Mouse (Mus musculus) forebrain, embryonic 11.5 days (tissue): ENCODE results near the gene Snx13. TPM values are rescaled to one million over a fixed set of nuclear protein-coding genes. Genes with fewer than 3 reads are reported as not detected.

ENCODE experiments used
- ATAC-seq: fragments of 200-750 bp; cut with Nextera tagmentation; replicated peaks from 2 replicates; pipeline ENCODE4 v1.8.0; 2017; ENCODE audit warnings: moderate TSS enrichment; ENCODE audit not compliant: low FRiP score
- DNase-seq: peaks from one replicate; pipeline ENCODE4 v3.0.0-alpha.2; 2017; ENCODE audit warnings: low spot score
- H3K27ac ChIP-seq: fragments of 300-500 bp; sonication (generic); 2 replicates; pipeline ENCODE4 v1.5.1; 2014; ENCODE audit warnings: low read depth, low read length
- H3K27me3 ChIP-seq: fragments of 300-500 bp; sonication (generic); 2 replicates; pipeline ENCODE4 v1.6.1; 2014; ENCODE audit warnings: mild to moderate bottlenecking, low read length, mixed read lengths; ENCODE audit not compliant: control insufficient read depth, insufficient read depth
- H3K36me3 ChIP-seq: fragments of 300-500 bp; sonication (generic); 2 replicates; pipeline ENCODE4 v1.6.1; 2014; ENCODE audit warnings: mild to moderate bottlenecking, low read length, moderate library complexity, mixed read lengths; ENCODE audit not compliant: control insufficient read depth, insufficient read depth
- H3K4me1 ChIP-seq: fragments of 300-500 bp; sonication (generic); replicated peaks from 2 replicates; pipeline ENCODE4 v1.6.1; 2014; ENCODE audit warnings: low read length, mixed read lengths; ENCODE audit not compliant: control insufficient read depth, insufficient read depth
- H3K4me2 ChIP-seq: fragments of 300-500 bp; sonication (generic); 2 replicates; pipeline ENCODE4 v1.6.1; 2014; ENCODE audit warnings: low read depth, mild to moderate bottlenecking, low read length, moderate library complexity, mixed read lengths; ENCODE audit not compliant: severe bottlenecking
- H3K4me3 ChIP-seq: fragments of 300-500 bp; sonication (generic); 2 replicates; pipeline ENCODE4 v1.5.1; 2014; ENCODE audit warnings: low read depth, low read length
- H3K9ac ChIP-seq: fragments of 300-500 bp; sonication (generic); 2 replicates; pipeline ENCODE4 v1.6.1; 2014; ENCODE audit warnings: low read length
- H3K9me3 ChIP-seq: fragments of 300-500 bp; sonication (generic); 2 replicates; pipeline ENCODE4 v1.6.1; 2016; ENCODE audit warnings: low read length, mixed read lengths; ENCODE audit not compliant: control insufficient read depth
- WGBS: fragments of 180-500 bp; shearing (Covaris S2); extraction: QIAGEN DNeasy Blood & Tissue Kit; methylation state at CpG from one replicate; pipeline ENCODE4 v1.1.7; 2014; 5-methylcytosine and 5-hydroxymethylcytosine counted together
- polyA plus RNA-seq: library from polyadenylated mRNA; unstranded; fragments of >200 nt; fragmentation: Nextera tagmentation; extraction: Ambion mirVana; gene quantifications from 2 replicates; pipeline ENCODE4 v1.2.1, GENCODE M21; 2014

The Snx13 gene
- polyA plus RNA-seq, 1 experiment from 2014 or later, result 24.4 TPM

DNA sequence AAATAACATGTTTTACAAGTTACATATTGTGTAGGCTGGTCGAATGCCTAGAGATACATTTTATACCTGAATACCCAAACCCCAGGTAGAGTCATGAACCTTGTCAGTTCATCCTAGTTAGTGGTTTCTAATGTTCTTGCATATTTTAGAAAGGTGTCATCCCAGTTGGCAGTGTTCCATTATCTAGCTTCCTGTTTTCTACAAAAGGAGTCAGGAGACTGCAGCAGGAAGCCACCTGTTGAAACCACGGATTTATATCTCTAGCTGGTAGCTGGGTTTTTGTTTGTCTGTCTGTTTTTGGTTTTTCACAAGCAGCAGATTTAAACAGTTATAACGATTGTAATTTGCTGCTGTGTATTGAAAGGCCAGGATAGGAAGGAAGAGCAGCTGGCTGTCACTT is 76.6 kb downstream of the Snx13 start:
- Histone ChIP-seq H3K4me3 (no peak overlapping the region), H3K9me3 (no peaks in the 10 kb centered on the region), H3K9ac (no peak overlapping the region), H3K4me1 (no peaks in the 10 kb centered on the region), H3K36me3 (no peaks in the 10 kb centered on the region), H3K27me3 (no peaks in the 10 kb centered on the region), H3K27ac (no peak overlapping the region), H3K4me2 (no peak overlapping the region)
- no peak for ATAC-seq
- 90% methylated on average over 3 of the region's 3 CpGs for WGBS
- DNase-seq, result no peak

- WGBS, result 88% methylated on average over 4 of the region's 4 CpGs
- H3K27ac ChIP-seq, result no peak overlapping the region
- no peak for DNase-seq
These were observed 106.2 kb downstream of the Snx13 start for GRCm38 (mm10) chr12:35153186-35153585.

GRCm38 (mm10) chr12:35154149-35154548 is 107.2 kb downstream of the Snx13 start:
- ATAC-seq (no peak), DNase-seq (no peak)
- Histone ChIP-seq H3K9ac (no peak overlapping the region), H3K27ac (no peak overlapping the region), H3K4me3 (no peak overlapping the region), H3K27me3 (no peaks in the 10 kb centered on the region), H3K36me3 (no peaks in the 10 kb centered on the region), H3K4me1 (no peaks in the 10 kb centered on the region), H3K9me3 (no peaks in the 10 kb centered on the region), H3K4me2 (no peak overlapping the region)
- 84% methylated on average over 3 of the region's 3 CpGs for WGBS

More at GRCm38 (mm10) chr12:35153186-35153585, 106.2 kb downstream of the Snx13 start:
- Histone ChIP-seq H3K36me3 (no peaks in the 10 kb centered on the region), H3K4me3 (no peak overlapping the region), H3K4me1 (no peaks in the 10 kb centered on the region), H3K27me3 (no peaks in the 10 kb centered on the region), H3K4me2 (no peak overlapping the region), H3K9me3 (no peaks in the 10 kb centered on the region), H3K9ac (no peak overlapping the region)
- no peak for ATAC-seq

DNA sequence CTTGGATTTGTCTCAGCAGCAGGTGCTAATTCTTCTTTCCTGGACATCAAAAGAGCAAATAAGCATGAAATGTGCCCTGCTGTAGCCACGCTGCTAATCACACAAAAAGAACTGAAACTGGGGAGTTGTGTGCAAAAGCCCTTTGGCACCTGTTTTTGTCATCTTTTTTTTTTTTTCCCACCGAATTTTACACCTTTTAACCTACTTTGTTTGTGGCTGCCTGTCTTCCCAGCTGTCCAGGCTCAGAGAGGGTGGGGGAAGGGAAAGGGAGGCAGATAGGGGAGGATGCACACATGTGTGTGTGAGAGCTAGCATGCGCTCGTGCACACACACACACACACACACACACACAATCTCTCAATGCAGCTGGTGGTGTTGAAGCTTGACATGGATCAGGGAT is 110.3 kb downstream of the Snx13 start:
- no peaks in the 10 kb centered on the region for H3K27me3 ChIP-seq
- no peak overlapping the region for H3K4me3 ChIP-seq
- ATAC-seq, result no peak
- H3K9me3 ChIP-seq, result no peaks in the 10 kb centered on the region
- H3K9ac ChIP-seq, result no peak overlapping the region
- H3K27ac ChIP-seq, result no peak overlapping the region
- no peak overlapping the region for H3K4me2 ChIP-seq
- no peaks in the 10 kb centered on the region for H3K4me1 ChIP-seq
- no peaks in the 10 kb centered on the region for H3K36me3 ChIP-seq
- 67% methylated on average over 4 of the region's 4 CpGs for WGBS
- no peak for DNase-seq

DNA sequence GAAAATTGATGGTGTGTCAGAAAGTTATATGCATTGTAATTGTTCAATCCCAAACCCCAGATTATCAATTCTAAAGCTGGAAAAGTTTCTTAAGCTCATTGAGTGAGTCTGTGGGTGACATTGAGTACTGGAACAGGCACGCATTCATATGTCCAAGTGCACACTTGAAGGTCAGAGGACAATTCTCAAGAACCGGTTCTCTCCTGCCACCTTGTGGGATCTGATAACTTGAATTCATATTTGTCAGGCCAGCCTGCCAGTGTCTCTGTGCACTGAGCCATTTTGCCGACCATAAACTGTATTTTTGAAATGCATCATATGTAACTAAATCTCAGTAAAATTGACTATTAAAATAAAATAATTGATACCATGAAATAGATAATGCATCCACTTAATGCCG is 114.7 kb downstream of the Snx13 start:
- ATAC-seq (no peak), DNase-seq (no peak)
- H3K4me2 ChIP-seq, result no peak overlapping the region
- H3K36me3 ChIP-seq, result no peaks in the 10 kb centered on the region
- H3K9me3 ChIP-seq, result no peaks in the 10 kb centered on the region
- WGBS, result 80% methylated on average over 4 of the region's 4 CpGs
- H3K27ac ChIP-seq, result no peak overlapping the region
- no peaks in the 10 kb centered on the region for H3K27me3 ChIP-seq
- H3K4me1 ChIP-seq, result no peaks in the 10 kb centered on the region
- H3K4me3 ChIP-seq, result no peak overlapping the region
- no peak overlapping the region for H3K9ac ChIP-seq

DNA sequence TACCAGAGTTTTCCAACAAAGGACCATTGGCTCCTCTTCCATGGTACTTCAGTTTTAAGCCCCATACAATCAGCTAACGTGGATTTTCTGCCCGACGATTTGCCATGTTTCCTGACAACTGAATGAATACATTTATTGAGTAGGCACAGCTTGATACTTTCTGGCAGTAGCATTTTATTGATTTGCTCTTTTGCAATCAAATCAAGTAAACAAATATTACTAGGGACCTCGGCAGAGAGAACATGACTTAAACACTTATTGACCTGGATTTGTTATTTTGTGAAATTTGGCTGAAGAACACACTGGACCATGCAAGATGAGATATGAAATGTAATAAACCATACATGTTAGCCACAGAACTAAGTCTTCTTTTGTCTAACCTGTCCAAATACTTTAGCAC is 123.3 kb downstream of the Snx13 start:
- Histone ChIP-seq H3K36me3 (no peaks in the 10 kb centered on the region), H3K9me3 (no peaks in the 10 kb centered on the region), H3K4me2 (no peak overlapping the region), H3K4me3 (no peak overlapping the region), H3K27me3 (no peaks in the 10 kb centered on the region), H3K27ac (no peak overlapping the region), H3K9ac (no peak overlapping the region), H3K4me1 (no peaks in the 10 kb centered on the region)
- WGBS, result 34% methylated on average over 4 of the region's 4 CpGs
- DNase-seq (no peak), ATAC-seq (no peak)

GRCm38 (mm10) chr12:35175938-35176337 is 129.0 kb downstream of the Snx13 start:
- Histone ChIP-seq H3K9ac (no peak overlapping the region), H3K4me2 (no peak overlapping the region), H3K9me3 (no peaks in the 10 kb centered on the region), H3K27ac (no peak overlapping the region), H3K4me1 (no peaks in the 10 kb centered on the region), H3K36me3 (no peaks in the 10 kb centered on the region), H3K4me3 (no peak overlapping the region), H3K27me3 (no peaks in the 10 kb centered on the region)
- WGBS, result 77% methylated on average over 8 of the region's 8 CpGs
- DNase-seq (no peak), ATAC-seq (no peak)

GRCm38 (mm10) chr12:35176628-35177027 is 129.6 kb downstream of the Snx13 start:
- Histone ChIP-seq H3K4me1 (no peaks in the 10 kb centered on the region), H3K27ac (no peak overlapping the region), H3K27me3 (no peaks in the 10 kb centered on the region), H3K4me3 (no peak overlapping the region), H3K36me3 (no peaks in the 10 kb centered on the region), H3K9ac (no peak overlapping the region), H3K9me3 (no peaks in the 10 kb centered on the region), H3K4me2 (no peak overlapping the region)
- ATAC-seq (no peak), DNase-seq (no peak)
- 79% methylated on average over 3 of the region's 3 CpGs for WGBS

DNA sequence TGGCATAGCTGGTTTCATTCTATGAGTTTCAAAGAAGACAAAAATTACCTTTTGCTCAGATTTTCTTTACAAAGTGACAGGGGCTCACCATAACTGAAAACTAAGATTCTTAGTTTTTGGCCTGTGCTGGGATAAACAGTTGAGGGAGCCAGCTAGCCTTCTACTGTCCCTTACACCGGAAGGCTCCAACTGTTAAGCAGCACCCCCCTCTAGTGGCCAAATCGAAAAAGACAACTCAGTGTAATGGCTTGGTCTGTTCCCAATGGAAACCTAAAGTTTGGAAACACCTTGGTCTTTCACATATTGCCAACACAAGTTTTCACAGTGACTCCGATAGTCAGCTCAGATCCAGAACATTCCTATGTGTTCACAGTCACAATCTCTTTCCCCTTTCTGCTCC is 135.7 kb downstream of the Snx13 start:
- DNase-seq (peak; percentile 88), ATAC-seq (peak; percentile 81)
- no peak overlapping the region for H3K4me2 ChIP-seq
- 14% methylated on average over 3 of the region's 3 CpGs for WGBS
- H3K36me3 ChIP-seq, result no peaks in the 10 kb centered on the region
- no peak overlapping the region for H3K27ac ChIP-seq
- no peak overlapping the region for H3K9ac ChIP-seq
- no peaks in the 10 kb centered on the region for H3K4me1 ChIP-seq
- H3K27me3 ChIP-seq, result no peaks in the 10 kb centered on the region
- no peaks in the 10 kb centered on the region for H3K9me3 ChIP-seq
- no peak overlapping the region for H3K4me3 ChIP-seq
